Mouse (Mus musculus) CH12.LX (cell line): ENCODE results near the gene Dnajc5. TPM values are rescaled to one million over a fixed set of nuclear protein-coding genes. Genes with fewer than 3 reads are reported as not detected.

Source experiments
- DNase-seq: peaks from one replicate; pipeline ENCODE4 v3.0.0-alpha.2; 2013; ENCODE audit errors: extremely low read depth
- H3K27ac ChIP-seq: 2 replicates; pipeline ENCODE4 v1.5.1; 2012; ENCODE audit warnings: low read depth, mild to moderate bottlenecking, control low read depth, moderate library complexity; ENCODE audit not compliant: insufficient read depth
- H3K27me3 ChIP-seq: replicated peaks from 2 replicates; pipeline ENCODE3; 2012; ENCODE audit warnings: inconsistent platforms
- H3K36me3 ChIP-seq, 2 experiments: replicated peaks in 1 of 2; 2 replicates each; pipeline versions ENCODE3 to v1.6.1; 2012; ENCODE audit warnings: inconsistent platforms in 1 of 2, low read length in 1 of 2, mild to moderate bottlenecking in 1 of 2, mixed read lengths in 1 of 2, moderate library complexity in 1 of 2; ENCODE audit not compliant: control insufficient read depth in 1 of 2, insufficient read depth in 1 of 2
- H3K4me1 ChIP-seq, 2 experiments: 2 replicates each; pipeline ENCODE4 v1.6.1; 2012; ENCODE audit warnings: inconsistent platforms in 1 of 2, moderate library complexity in 1 of 2; ENCODE audit not compliant: insufficient read depth in 2 of 2, control insufficient read depth in 1 of 2
- H3K4me2 ChIP-seq: 2 replicates; pipeline ENCODE4 v1.6.1; 2012; ENCODE audit warnings: low read depth, mild to moderate bottlenecking, control low read depth; ENCODE audit not compliant: poor library complexity, insufficient read depth, severe bottlenecking
- H3K4me3 ChIP-seq, 3 experiments: fragments of 150-350 bp in 1 of 3; sonication (generic) in 1 of 3; replicated peaks in 1 of 3; 2 replicates each; pipeline versions ENCODE3 to v1.5.1; 2011 to 2012; ENCODE audit warnings: low read depth in 2 of 3, low read length in 2 of 3, mild to moderate bottlenecking in 2 of 3, moderate library complexity in 2 of 3, control low read depth in 1 of 3, improper control_type of control experiment in 1 of 3, inconsistent platforms in 1 of 3, mixed read lengths in 1 of 3; ENCODE audit not compliant: poor library complexity in 1 of 3
- H3K79me2 ChIP-seq: replicated peaks from 2 replicates; pipeline ENCODE4 v1.6.1; 2012; ENCODE audit warnings: mild to moderate bottlenecking, moderate library complexity; ENCODE audit not compliant: control insufficient read depth, poor library complexity, insufficient read depth, severe bottlenecking; ENCODE audit errors: extremely low read depth
- H3K9ac ChIP-seq: 2 replicates; pipeline ENCODE4 v1.6.1; 2012; ENCODE audit warnings: low read depth, mild to moderate bottlenecking, control low read depth, moderate library complexity; ENCODE audit not compliant: insufficient read depth
- H3K9me3 ChIP-seq: replicated peaks from 2 replicates; pipeline ENCODE3; 2012; ENCODE audit warnings: low read length, inconsistent platforms, mixed read lengths
- CHD1 ChIP-seq: IDR thresholded peaks from 2 replicates; pipeline ENCODE4 v1.6.1; 2012; ENCODE audit warnings: low read depth, low read length, improper control_type of control experiment, inconsistent platforms
- E2F4 ChIP-seq: IDR thresholded peaks from 2 replicates; pipeline ENCODE4 v1.6.1; 2011; ENCODE audit warnings: low read depth, low read length, improper control_type of control experiment; ENCODE audit not compliant: insufficient replicate concordance
- ELF1 ChIP-seq: IDR thresholded peaks from 2 replicates; pipeline ENCODE4 v1.6.1; 2014; ENCODE audit warnings: low read depth, mild to moderate bottlenecking, inconsistent platforms, low read length, improper control_type of control experiment
- EP300 ChIP-seq: IDR thresholded peaks from 2 replicates; pipeline ENCODE4 v1.6.1; 2011; ENCODE audit warnings: low read length, improper control_type of control experiment
- ETS1 ChIP-seq: conservative IDR thresholded peaks from 2 replicates; pipeline ENCODE4 v1.6.1; 2012; ENCODE audit warnings: low read depth, mild to moderate bottlenecking, inconsistent platforms, low read length, improper control_type of control experiment, moderate library complexity
- GABPA ChIP-seq: IDR thresholded peaks from 2 replicates; pipeline ENCODE4 v1.6.1; 2012; ENCODE audit warnings: low read depth, low read length, improper control_type of control experiment, inconsistent platforms; ENCODE audit not compliant: insufficient replicate concordance
- IRF4 ChIP-seq: IDR thresholded peaks from 2 replicates; pipeline ENCODE4 v1.6.1; 2014; ENCODE audit warnings: low read depth, mild to moderate bottlenecking, inconsistent platforms, low read length, improper control_type of control experiment
- KAT2A ChIP-seq: IDR thresholded peaks from 2 replicates; pipeline ENCODE4 v1.6.1; 2012; ENCODE audit warnings: low read length, improper control_type of control experiment, inconsistent platforms; ENCODE audit not compliant: insufficient replicate concordance
- MAX ChIP-seq: IDR thresholded peaks from 2 replicates; pipeline ENCODE4 v1.6.1; 2011; ENCODE audit warnings: low read length, improper control_type of control experiment
- MAZ ChIP-seq: IDR thresholded peaks from 2 replicates; pipeline ENCODE4 v1.6.1; 2012; ENCODE audit warnings: low read depth, mild to moderate bottlenecking, inconsistent platforms, low read length, improper control_type of control experiment, moderate library complexity
- MEF2A ChIP-seq: IDR thresholded peaks from 2 replicates; pipeline ENCODE4 v1.6.1; 2014; ENCODE audit warnings: low read depth, mild to moderate bottlenecking, inconsistent platforms, low read length, improper control_type of control experiment, borderline replicate concordance
- MXI1 ChIP-seq: IDR thresholded peaks from 2 replicates; pipeline ENCODE4 v1.6.1; 2011; ENCODE audit warnings: mild to moderate bottlenecking, low read depth, low read length, improper control_type of control experiment
- MYC ChIP-seq: IDR thresholded peaks from 2 replicates; pipeline ENCODE4 v1.6.1; 2011; ENCODE audit warnings: low read depth, mild to moderate bottlenecking, improper control_type of control experiment, low read length
- NELFE ChIP-seq: IDR thresholded peaks from 2 replicates; pipeline ENCODE4 v1.6.1; 2011; ENCODE audit warnings: low read depth, low read length, improper control_type of control experiment
- NRF1 ChIP-seq: IDR thresholded peaks from 2 replicates; pipeline ENCODE4 v1.6.1; 2014; ENCODE audit warnings: low read depth, mild to moderate bottlenecking, inconsistent platforms, low read length, improper control_type of control experiment, moderate library complexity
- PAX5 ChIP-seq: IDR thresholded peaks from 2 replicates; pipeline ENCODE4 v1.6.1; 2012; ENCODE audit warnings: low read length, inconsistent platforms, mixed read lengths
- SIN3A ChIP-seq: IDR thresholded peaks from 2 replicates; pipeline ENCODE4 v1.6.1; 2012; ENCODE audit warnings: low read length, improper control_type of control experiment, inconsistent platforms
- SMC3 ChIP-seq: IDR thresholded peaks from 2 replicates; pipeline ENCODE4 v1.6.1; 2011; ENCODE audit warnings: low read depth, low read length, improper control_type of control experiment
- TBP ChIP-seq: conservative IDR thresholded peaks from 2 replicates; pipeline ENCODE4 v1.6.1; 2011; ENCODE audit warnings: low read depth, low read length, improper control_type of control experiment
- TCF12 ChIP-seq: IDR thresholded peaks from 2 replicates; pipeline ENCODE4 v1.6.1; 2014; ENCODE audit warnings: low read depth, mild to moderate bottlenecking, inconsistent platforms, low read length, improper control_type of control experiment
- UBTF ChIP-seq: IDR thresholded peaks from 2 replicates; pipeline ENCODE4 v1.6.1; 2012; ENCODE audit warnings: low read depth, mild to moderate bottlenecking, inconsistent platforms, low read length, improper control_type of control experiment, moderate library complexity
- USF1 ChIP-seq: IDR thresholded peaks from 2 replicates; pipeline ENCODE4 v1.6.1; 2014; ENCODE audit warnings: low read depth, mild to moderate bottlenecking, inconsistent platforms, low read length, improper control_type of control experiment
- USF2 ChIP-seq: conservative IDR thresholded peaks from 2 replicates; pipeline ENCODE4 v1.6.1; 2011; ENCODE audit warnings: low read depth, low read length, improper control_type of control experiment
- ZC3H11A ChIP-seq: IDR thresholded peaks from 2 replicates; pipeline ENCODE4 v1.6.1; 2012; ENCODE audit warnings: low read depth, mild to moderate bottlenecking, inconsistent platforms, low read length, improper control_type of control experiment
- ZNF384 ChIP-seq: IDR thresholded peaks from 2 replicates; pipeline ENCODE4 v1.6.1; 2012; ENCODE audit warnings: low read depth, low read length, improper control_type of control experiment, inconsistent platforms
- dilution Hi-C: fragments of 300-500 bp; cut with MboI; formaldehyde crosslinking; loops from 2 replicates; pipeline ENCODE4 v1.14.3; 2020; ENCODE audit warnings: low sequenced_read_pairs; ENCODE audit not compliant: extremely low pct_unique_long_range_greater_than_20kb, extremely low pct_ligation_motif_present
- in situ Hi-C: fragments of 300-500 bp; cut with MboI; formaldehyde crosslinking; loops from 3 replicates; pipeline ENCODE4 v1.14.3; 2019; ENCODE audit warnings: low sequenced_read_pairs, low pct_ligation_motif_present, low pct_unique_long_range_greater_than_20kb, mixed read lengths
- polyA plus RNA-seq: library from polyadenylated mRNA; unstranded; fragments of >175 nt; gene quantifications from 2 replicates; pipeline ENCODE4 v1.2.1, GENCODE M21; 2012; ENCODE audit warnings: low read depth; ENCODE audit not compliant: insufficient read length
- total RNA-seq, 2 experiments: library from RNA; depleted of rRNA; stranded (reverse); fragments of 300-350 nt in 1 of 2; fragments of >200 nt in 1 of 2; gene quantifications; 2 replicates each; pipeline ENCODE4 v1.2.3; 2012 to 2014

Dnajc5 gene
- total and polyA plus RNA-seq, 3 experiments: 51.1 to 54.6 (median 54.5) TPM

DNA sequence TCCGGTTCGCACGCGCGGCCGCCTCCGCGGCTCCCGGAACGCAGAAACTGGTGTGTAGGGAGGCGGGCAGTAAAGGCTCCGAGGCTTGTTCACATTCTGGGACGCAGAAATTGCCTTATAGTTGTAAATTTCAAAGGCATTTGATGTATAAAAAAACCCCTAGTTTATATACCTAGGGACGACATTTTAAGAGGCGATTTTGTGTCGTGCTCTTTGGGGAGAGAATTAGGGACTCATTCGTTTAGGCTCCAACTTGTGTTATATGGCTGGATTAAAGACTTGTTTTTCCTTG, 597 bp downstream of the Dnajc5 start:
- Histone ChIP-seq H3K4me3 (peak overlapping the region; percentile 78 to 97 (median 90)), H3K4me2 (peak overlapping the region; percentile 85; the same call in 1 of the 2 replicates), H3K9ac (peak overlapping the region; percentile 97), H3K36me3 (peaks cover 23 to 53% of the 10 kb centered on the region in 2 experiments), H3K9me3 (no peaks in the 10 kb centered on the region), H3K27ac (peak overlapping the region; percentile 88), H3K79me2 (peaks cover 55% of the 10 kb centered on the region), H3K27me3 (no peaks in the 10 kb centered on the region), H3K4me1 (peaks cover 7 to 41% of the 10 kb centered on the region in 2 experiments; a peak in 3 of 4 replicates)
- no peak for DNase-seq
- dilution Hi-C loops (no loop called here), in situ Hi-C loops (no loop called here)
- TF ChIP-seq ZNF384 (no peak), USF1 (no peak), CHD1 (peak; percentile 91), ELF1 (no peak), IRF4 (no peak), MAZ (no peak), NRF1 (no peak), UBTF (no peak), GABPA (no peak), EP300 (no peak), ETS1 (no peak), ZC3H11A (no peak), MXI1 (no peak), SIN3A (peak; percentile 65; the same call in 1 of the 2 replicates), MYC (no peak), USF2 (no peak), TCF12 (no peak)

GRCm38 (mm10) chr2:181521491-181521890, 1.2 kb downstream of the Dnajc5 start:
- Histone ChIP-seq H3K4me1 (peaks cover 7 to 41% of the 10 kb centered on the region in 2 experiments; a peak in 3 of 4 replicates), H3K79me2 (peaks cover 60% of the 10 kb centered on the region), H3K4me2 (peak overlapping the region; percentile 85), H3K9ac (peak overlapping the region; percentile 97), H3K9me3 (no peaks in the 10 kb centered on the region), H3K27me3 (no peaks in the 10 kb centered on the region), H3K27ac (no peak overlapping the region), H3K4me3 (peak overlapping the region; percentile 78 to 97 (median 90)), H3K36me3 (peaks cover 17 to 52% of the 10 kb centered on the region in 2 experiments)
- TF ChIP-seq USF2 (no peak), NELFE (no peak), TBP (no peak), ZC3H11A (no peak), KAT2A (no peak), MEF2A (no peak), SMC3 (no peak), EP300 (no peak), GABPA (no peak), MAX (no peak), USF1 (no peak), PAX5 (no peak), SIN3A (no peak), MAZ (no peak), CHD1 (no peak), ETS1 (no peak), E2F4 (no peak), NRF1 (no peak), IRF4 (no peak)
- DNase-seq: no peak
- in situ Hi-C loops: no loop called here
- dilution Hi-C loops: no loop called here
